Mouse (Mus musculus): ENCODE results near the gene Ppp1r2. TPM values are rescaled to one million over a fixed set of nuclear protein-coding genes. Genes with fewer than 3 reads are reported as not detected.
A peak's percentile ranks its signal among the peaks of the same experiment; 100 is the strongest.

The Ppp1r2 gene
- polyA plus RNA-seq, 1 experiment from 2014 or later, result 99.9 TPM

DNA sequence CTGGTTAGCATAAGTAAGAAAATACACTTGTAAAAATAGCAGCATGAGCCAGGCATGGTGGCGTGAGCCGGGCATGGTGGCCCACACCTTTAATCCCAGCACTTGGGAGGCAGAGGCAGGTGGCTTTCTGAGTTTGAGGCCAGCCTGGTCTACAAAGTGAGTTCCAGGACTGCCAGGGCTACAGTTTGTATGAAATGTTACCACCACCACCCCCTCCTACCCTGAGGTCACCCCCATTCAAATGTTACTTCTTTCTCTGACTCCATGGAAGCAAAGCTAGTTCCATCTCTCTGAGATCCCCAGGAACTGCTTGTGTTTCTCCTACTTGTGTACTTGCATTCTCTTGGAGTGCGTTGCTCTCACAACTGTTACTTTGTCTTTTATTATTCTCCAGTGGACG is 5.1 kb upstream of the Ppp1r2 start:
- Histone ChIP-seq H3K27me3 (ENCODE audit: insufficient read depth, poor library complexity, severe bottlenecking) (no peaks in the 10 kb centered on the region), H3K9me3 (no peaks in the 10 kb centered on the region), H3K27ac (no peak overlapping the region), H3K4me1 (replicated peaks) (no peaks in the 10 kb centered on the region; the same call in 1 of the 2 replicates), H3K36me3 (no peaks in the 10 kb centered on the region), H3K4me3 (no peak overlapping the region)
- WGBS, result 88% methylated on average over 4 of the region's 4 CpGs
- DNase-seq (ENCODE audit: low spot score), result no peak

DNA sequence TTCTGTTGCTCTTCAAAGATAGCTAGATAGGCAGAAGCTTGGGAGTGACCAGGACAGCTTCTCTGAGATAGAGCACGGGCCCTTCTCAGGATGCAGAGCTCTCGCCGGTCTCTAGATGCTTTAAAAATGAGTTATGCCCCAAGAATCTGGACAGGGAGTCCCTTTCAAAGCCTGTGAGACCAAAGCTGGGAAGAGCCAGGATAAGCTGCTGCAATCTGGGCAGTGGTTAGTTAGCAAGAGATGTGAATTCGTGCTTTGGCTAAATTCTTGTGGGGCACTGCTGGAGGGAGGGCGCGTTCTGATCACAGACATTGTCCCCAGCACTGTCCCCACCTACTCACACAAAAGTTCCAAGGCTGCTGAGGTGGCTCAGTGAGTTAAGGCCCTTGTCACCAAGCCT is 3.5 kb upstream of the Ppp1r2 start:
- H3K9me3 ChIP-seq, result no peaks in the 10 kb centered on the region
- H3K4me1 ChIP-seq (replicated peaks), result peaks cover 6% of the 10 kb centered on the region
- DNase-seq (ENCODE audit: low spot score), result no peak
- no peak overlapping the region for H3K27ac ChIP-seq
- H3K4me3 ChIP-seq, result no peak overlapping the region
- 78% methylated on average over 6 of the region's 6 CpGs for WGBS
- H3K27me3 ChIP-seq (ENCODE audit: insufficient read depth, poor library complexity, severe bottlenecking), result no peaks in the 10 kb centered on the region
- no peaks in the 10 kb centered on the region for H3K36me3 ChIP-seq

GRCm38 (mm10) chr16:31278081-31278480 is 3.0 kb upstream of the Ppp1r2 start:
- H3K9me3 ChIP-seq, result no peaks in the 10 kb centered on the region
- no peaks in the 10 kb centered on the region for H3K27me3 ChIP-seq (ENCODE audit: insufficient read depth, poor library complexity, severe bottlenecking)
- H3K4me1 ChIP-seq (replicated peaks), result peaks cover 11% of the 10 kb centered on the region
- H3K4me3 ChIP-seq, result no peak overlapping the region
- WGBS, result 76% methylated on average over 2 of the region's 2 CpGs
- no peaks in the 10 kb centered on the region for H3K36me3 ChIP-seq
- DNase-seq (ENCODE audit: low spot score), result no peak
- H3K27ac ChIP-seq, result no peak overlapping the region

DNA sequence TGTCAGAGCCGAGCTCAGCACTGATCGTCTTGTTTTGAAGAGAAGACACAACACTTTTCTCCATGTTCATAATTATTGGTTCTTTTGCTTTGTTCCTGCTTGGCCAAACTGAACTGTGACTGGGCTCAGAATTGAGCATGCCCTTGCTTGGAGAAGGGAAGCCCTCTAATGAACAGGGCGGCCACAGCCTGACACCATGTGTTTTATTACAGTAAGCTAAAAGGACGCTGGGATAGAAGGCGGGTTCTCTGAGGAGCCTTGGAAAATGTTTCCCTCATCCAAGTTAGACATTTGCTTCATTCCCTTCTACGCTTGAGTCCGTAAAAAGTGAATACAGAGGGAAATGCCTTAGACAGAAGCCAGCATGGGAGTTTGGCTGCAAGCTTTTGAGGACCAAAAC is 1.9 kb upstream of the Ppp1r2 start:
- WGBS, result 89% methylated on average over 7 of the region's 7 CpGs
- Histone ChIP-seq H3K36me3 (peaks cover 6% of the 10 kb centered on the region; the same call in 1 of the 2 replicates), H3K4me1 (replicated peaks) (peaks cover 22% of the 10 kb centered on the region), H3K9me3 (no peaks in the 10 kb centered on the region), H3K4me3 (no peak overlapping the region), H3K27ac (no peak overlapping the region; the same call in 1 of the 2 replicates), H3K27me3 (ENCODE audit: insufficient read depth, poor library complexity, severe bottlenecking) (no peaks in the 10 kb centered on the region)
- DNase-seq (ENCODE audit: low spot score), result no peak

- 74% methylated on average over 7 of the region's 7 CpGs for WGBS
- H3K27me3 ChIP-seq (ENCODE audit: insufficient read depth, poor library complexity, severe bottlenecking), result no peaks in the 10 kb centered on the region
- no peaks in the 10 kb centered on the region for H3K9me3 ChIP-seq
- H3K36me3 ChIP-seq, result peaks cover 10% of the 10 kb centered on the region
- no peak overlapping the region for H3K27ac ChIP-seq
- no peak for DNase-seq (ENCODE audit: low spot score)
- H3K4me1 ChIP-seq (replicated peaks), result peaks cover 22% of the 10 kb centered on the region
- no peak overlapping the region for H3K4me3 ChIP-seq
Observed at GRCm38 (mm10) chr16:31276539-31276938, 1.5 kb upstream of the Ppp1r2 start.

- H3K36me3 ChIP-seq, result peaks cover 24% of the 10 kb centered on the region
- peak overlapping the region; percentile 97 for H3K27ac ChIP-seq
- peaks cover 22% of the 10 kb centered on the region for H3K4me1 ChIP-seq (replicated peaks)
- no peaks in the 10 kb centered on the region for H3K9me3 ChIP-seq
- peak overlapping the region; percentile 92 for H3K4me3 ChIP-seq
- no peak for DNase-seq (ENCODE audit: low spot score)
- H3K27me3 ChIP-seq (ENCODE audit: insufficient read depth, poor library complexity, severe bottlenecking), result no peaks in the 10 kb centered on the region
- 15% methylated on average over 6 of the region's 6 CpGs for WGBS
Observed at GRCm38 (mm10) chr16:31274084-31274483, 993 bp downstream of the Ppp1r2 start.

DNA sequence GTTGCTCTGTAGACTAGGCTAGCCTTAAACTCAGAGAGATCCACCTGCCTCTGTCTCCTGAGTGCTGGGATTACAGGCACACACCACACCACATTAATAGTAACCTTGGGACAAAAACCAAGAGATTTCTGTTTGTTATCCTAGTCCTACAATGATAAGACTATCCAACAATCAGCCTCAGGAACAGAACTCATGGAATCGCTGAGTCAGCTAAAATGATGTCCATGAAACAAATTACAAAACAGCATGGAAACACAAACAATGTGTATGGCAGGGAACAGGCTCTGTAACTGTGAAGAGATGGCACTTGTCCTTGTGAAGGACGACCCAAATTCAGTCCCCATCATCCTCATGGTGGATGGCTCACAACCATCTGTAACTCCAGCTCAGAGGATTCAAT is 8.4 kb downstream of the Ppp1r2 start:
- peaks cover 72% of the 10 kb centered on the region for H3K36me3 ChIP-seq
- whole genome bisulfite sequencing, result 91% methylated on average over 2 of the region's 2 CpGs
- H3K4me3 ChIP-seq, result no peak overlapping the region
- H3K27ac ChIP-seq, result no peak overlapping the region
- H3K9me3 ChIP-seq, result no peaks in the 10 kb centered on the region
- H3K27me3 ChIP-seq (ENCODE audit: insufficient read depth, poor library complexity, severe bottlenecking), result no peaks in the 10 kb centered on the region
- no peaks in the 10 kb centered on the region for H3K4me1 ChIP-seq (replicated peaks)
- DNase-seq (ENCODE audit: low spot score), result no peak

DNA sequence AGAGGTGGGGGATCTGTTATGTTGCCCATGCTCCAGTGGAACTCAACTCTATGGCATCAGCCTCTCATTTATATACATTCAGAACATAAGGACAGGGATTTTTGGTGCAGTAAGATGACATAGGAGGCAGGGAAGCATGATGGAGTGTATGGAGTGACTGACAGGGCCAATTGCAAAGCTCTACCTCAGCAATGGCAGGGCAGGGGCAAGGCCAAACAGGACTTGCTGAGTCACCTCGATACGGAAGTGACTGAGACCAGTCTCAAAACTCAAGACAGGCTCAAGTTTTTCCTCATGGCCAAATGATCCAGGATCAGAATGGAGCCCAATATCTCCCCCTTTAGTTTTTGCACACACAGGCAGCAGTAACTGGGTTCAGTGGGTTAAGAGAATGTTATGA is 18.9 kb downstream of the Ppp1r2 start:
- WGBS, result 93% methylated on average over 2 of the region's 2 CpGs
- no peak for DNase-seq (ENCODE audit: low spot score)
- Histone ChIP-seq H3K4me3 (no peak overlapping the region), H3K4me1 (replicated peaks) (no peaks in the 10 kb centered on the region), H3K9me3 (no peaks in the 10 kb centered on the region), H3K27ac (no peak overlapping the region), H3K27me3 (ENCODE audit: insufficient read depth, poor library complexity, severe bottlenecking) (no peaks in the 10 kb centered on the region), H3K36me3 (peaks cover 82% of the 10 kb centered on the region)

DNA sequence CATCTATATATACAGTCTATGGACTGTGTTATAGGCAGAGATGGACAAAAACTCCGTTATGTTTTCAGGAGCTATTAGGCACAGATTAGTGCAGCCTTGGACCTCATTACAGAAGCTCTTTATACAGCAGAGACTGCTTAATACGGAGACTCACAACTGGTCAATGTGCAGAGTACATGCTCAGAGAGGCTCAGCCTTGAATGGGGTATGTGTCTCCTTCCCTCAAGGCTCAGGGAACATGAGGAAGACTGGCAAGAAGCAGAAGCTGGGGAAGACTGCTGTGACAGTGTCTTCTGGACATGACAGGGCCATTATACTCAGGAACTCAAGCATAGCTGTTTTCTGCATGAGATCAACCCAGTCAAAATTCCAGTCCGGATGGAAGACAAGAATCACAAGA is 19.4 kb downstream of the Ppp1r2 start:
- no peak overlapping the region for H3K27ac ChIP-seq
- no peak for DNase-seq (ENCODE audit: low spot score)
- peaks cover 77% of the 10 kb centered on the region for H3K36me3 ChIP-seq
- WGBS, result 73% methylated on average over 3 of the region's 3 CpGs
- no peaks in the 10 kb centered on the region for H3K4me1 ChIP-seq (replicated peaks)
- H3K9me3 ChIP-seq, result no peaks in the 10 kb centered on the region
- no peak overlapping the region for H3K4me3 ChIP-seq
- no peaks in the 10 kb centered on the region for H3K27me3 ChIP-seq (ENCODE audit: insufficient read depth, poor library complexity, severe bottlenecking)

DNA sequence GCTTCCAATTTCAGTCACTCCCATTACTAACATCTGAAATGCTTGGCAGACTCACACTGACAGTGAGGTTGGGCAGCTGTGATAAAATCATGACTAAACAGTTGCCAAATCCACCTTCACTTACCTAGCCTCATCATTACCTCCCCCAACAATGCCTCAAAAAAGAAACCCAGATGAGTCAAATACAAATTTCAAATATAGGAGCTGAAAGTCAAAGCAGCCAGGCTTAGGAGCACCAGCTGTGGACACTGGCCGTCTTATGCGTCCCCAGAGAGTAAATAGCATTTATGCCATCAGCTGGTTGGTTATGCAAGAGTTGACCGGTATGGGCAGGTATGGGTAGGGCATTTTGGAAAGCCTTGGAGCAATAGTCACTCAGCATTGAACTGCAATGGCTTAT is 25.7 kb downstream of the Ppp1r2 start:
- H3K27me3 ChIP-seq (ENCODE audit: insufficient read depth, poor library complexity, severe bottlenecking), result no peaks in the 10 kb centered on the region
- no peak overlapping the region for H3K4me3 ChIP-seq
- no peaks in the 10 kb centered on the region for H3K9me3 ChIP-seq
- no peak overlapping the region for H3K27ac ChIP-seq
- H3K36me3 ChIP-seq, result peaks cover 14% of the 10 kb centered on the region
- WGBS, result 89% methylated on average over 3 of the region's 3 CpGs
- no peaks in the 10 kb centered on the region for H3K4me1 ChIP-seq (replicated peaks)
- no peak for DNase-seq (ENCODE audit: low spot score)

GRCm38 (mm10) chr16:31248717-31249116 is 26.4 kb downstream of the Ppp1r2 start:
- Histone ChIP-seq H3K27me3 (ENCODE audit: insufficient read depth, poor library complexity, severe bottlenecking) (no peaks in the 10 kb centered on the region), H3K4me1 (replicated peaks) (no peaks in the 10 kb centered on the region), H3K36me3 (peaks cover 14% of the 10 kb centered on the region), H3K9me3 (no peaks in the 10 kb centered on the region), H3K27ac (no peak overlapping the region), H3K4me3 (no peak overlapping the region)
- 87% methylated on average over 13 of the region's 13 CpGs for WGBS
- no peak for DNase-seq (ENCODE audit: low spot score)

GRCm38 (mm10) chr16:31247442-31247841 is 27.6 kb downstream of the Ppp1r2 start:
- Histone ChIP-seq H3K9me3 (no peaks in the 10 kb centered on the region), H3K36me3 (peaks cover 7% of the 10 kb centered on the region), H3K4me1 (replicated peaks) (no peaks in the 10 kb centered on the region), H3K4me3 (no peak overlapping the region), H3K27ac (no peak overlapping the region), H3K27me3 (ENCODE audit: insufficient read depth, poor library complexity, severe bottlenecking) (no peaks in the 10 kb centered on the region)
- WGBS, result 86% methylated on average over 7 of the region's 7 CpGs
- DNase-seq (ENCODE audit: low spot score), result no peak

GRCm38 (mm10) chr16:31244053-31244452 is 31.0 kb downstream of the Ppp1r2 start:
- Histone ChIP-seq H3K27ac (no peak overlapping the region), H3K4me1 (replicated peaks) (no peaks in the 10 kb centered on the region), H3K27me3 (ENCODE audit: insufficient read depth, poor library complexity, severe bottlenecking) (no peaks in the 10 kb centered on the region), H3K9me3 (no peaks in the 10 kb centered on the region), H3K4me3 (no peak overlapping the region), H3K36me3 (no peaks in the 10 kb centered on the region)
- 86% methylated on average over 3 of the region's 3 CpGs for WGBS
- DNase-seq (ENCODE audit: low spot score), result no peak

DNA sequence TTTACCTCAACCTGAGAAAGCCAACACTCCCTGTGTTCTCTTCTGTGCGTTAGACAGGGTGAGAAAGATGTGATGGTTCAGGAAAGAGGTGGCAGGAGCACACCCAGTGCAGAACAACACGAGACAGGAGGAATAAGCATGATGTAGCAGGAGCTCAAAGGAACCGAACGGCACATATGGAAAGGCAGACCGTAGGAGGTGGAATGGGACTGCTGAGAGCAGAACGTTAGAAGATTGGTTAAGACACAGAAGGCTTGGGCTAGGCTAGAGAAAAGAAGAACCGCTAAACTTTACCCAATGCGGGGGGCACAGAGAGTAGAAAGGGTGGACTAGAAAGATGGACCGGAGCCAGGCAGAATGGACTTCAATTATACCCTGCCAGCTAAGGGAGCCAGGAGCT is 33.6 kb downstream of the Ppp1r2 start:
- Histone ChIP-seq H3K36me3 (no peaks in the 10 kb centered on the region), H3K27ac (no peak overlapping the region), H3K4me3 (no peak overlapping the region), H3K27me3 (ENCODE audit: insufficient read depth, poor library complexity, severe bottlenecking) (no peaks in the 10 kb centered on the region), H3K9me3 (no peaks in the 10 kb centered on the region), H3K4me1 (replicated peaks) (0 out of 2 replicates have a peak, but pooled peaks cover 6% of the 10 kb centered on the region)
- DNase-seq (ENCODE audit: low spot score), result no peak
- 84% methylated on average over 9 of the region's 9 CpGs for WGBS

All from hindbrain, embryonic 10.5 days (tissue).